ENCODE assay signal across 23 mouse cellular contexts in the genomic region with DNA sequence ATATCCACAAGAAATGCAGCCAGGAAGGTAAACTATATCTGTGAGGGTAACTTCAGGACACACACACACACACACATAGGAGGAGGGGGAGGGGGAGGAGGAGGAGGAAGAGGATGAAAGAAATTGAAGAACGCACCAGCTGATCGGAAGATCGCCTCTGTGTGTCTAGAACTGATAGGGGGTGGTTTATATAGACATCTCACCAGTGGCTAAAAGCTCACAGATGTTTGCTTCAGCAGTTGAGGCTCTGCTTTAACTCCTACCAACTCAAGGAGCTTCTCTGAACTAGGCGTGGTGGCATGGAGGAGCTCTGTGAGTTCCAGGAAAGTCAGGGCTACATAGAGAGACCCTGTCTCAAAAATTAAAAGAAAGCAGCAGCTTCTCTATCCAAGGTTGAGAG.
"Had no signal": no experiment of that assay in that cellular context is flagged by ENCODE, and none has a peak within 500 bp of the region (broad histone marks: within the 10 kb centered on the region; RNA-seq: fewer than 3 reads in every experiment).

No protein-coding gene starts in this region.

- H3K4me3 ChIP-seq: layer of hippocampus, adult 2 months; limb, embryonic 10.5 days; limb, embryonic 13.5 days; midbrain, embryonic 10.5 days; midbrain, embryonic 13.5 days; neural tube, embryonic 12.5 days; neural tube, embryonic 15.5 days had no signal

- H3K27ac ChIP-seq: hindbrain, postnatal 0 days; layer of hippocampus, adult 2 months; limb, embryonic 10.5 days; limb, embryonic 13.5 days; midbrain, embryonic 10.5 days; midbrain, embryonic 13.5 days; neural tube, embryonic 12.5 days; neural tube, embryonic 15.5 days; stomach, postnatal 0 days had no signal

- DNase-seq: kidney, adult 18-20 months; kidney, adult 9 months; kidney, postnatal 14 days; kidney, postnatal 4 days; layer of hippocampus, adult 9-11 months; lung, adult 2 months; lung, postnatal 14 days; lung, postnatal 4 days; right cerebral cortex, adult 18-20 months; right cerebral cortex, postnatal 25 days; thymus, adult 2 months; thymus, postnatal 25 days had no signal

- H3K9ac ChIP-seq: limb, embryonic 13.5 days; midbrain, embryonic 13.5 days; neural tube, embryonic 12.5 days; neural tube, embryonic 15.5 days had no signal

- H3K4me2 ChIP-seq: limb, embryonic 13.5 days; midbrain, embryonic 13.5 days; neural tube, embryonic 12.5 days; neural tube, embryonic 15.5 days had no signal

- ATAC-seq: hindbrain, postnatal 0 days; inflammation-experienced regulatory T-cells, adult 6 months; intestine, embryonic 16.5 days; midbrain, embryonic 13.5 days had no signal

- H3K9me3 ChIP-seq: limb, embryonic 10.5 days; limb, embryonic 13.5 days; midbrain, embryonic 10.5 days; midbrain, embryonic 13.5 days; neural tube, embryonic 12.5 days; neural tube, embryonic 15.5 days had no signal

- H3K4me1 ChIP-seq: limb, embryonic 13.5 days; midbrain, embryonic 10.5 days; midbrain, embryonic 13.5 days; neural tube, embryonic 12.5 days had no signal

- H3K27me3 ChIP-seq: limb, embryonic 13.5 days; midbrain, embryonic 13.5 days; neural tube, embryonic 12.5 days; neural tube, embryonic 15.5 days had no signal

- H3K36me3 ChIP-seq: limb, embryonic 10.5 days; midbrain, embryonic 10.5 days; midbrain, embryonic 13.5 days; neural tube, embryonic 12.5 days; neural tube, embryonic 15.5 days had no signal
